Mouse (Mus musculus): ENCODE data around the gene Mast4.

Mast4 gene

DNA sequence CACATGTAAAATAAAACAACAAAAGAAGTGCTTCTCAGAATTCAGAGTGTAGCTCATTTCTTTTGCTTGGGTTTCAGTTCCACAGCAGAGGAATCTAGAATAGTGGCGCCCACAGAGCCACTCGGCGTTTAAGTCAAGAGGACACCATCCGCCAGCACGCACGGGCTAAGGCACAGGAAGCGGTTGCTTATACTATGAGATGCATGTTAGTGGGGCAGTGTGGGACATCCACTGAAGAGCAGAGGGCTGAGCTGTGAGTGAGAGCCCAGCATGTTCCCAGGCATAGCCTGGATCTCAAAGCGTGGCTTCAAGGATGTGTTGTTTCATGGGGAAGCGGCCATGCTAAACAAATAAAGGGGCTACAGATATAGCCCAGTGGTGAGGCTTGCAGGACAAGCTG is 214.6 kb downstream of the Mast4 start:
- no peak for DNase-seq (ENCODE audit: low spot score)

DNA sequence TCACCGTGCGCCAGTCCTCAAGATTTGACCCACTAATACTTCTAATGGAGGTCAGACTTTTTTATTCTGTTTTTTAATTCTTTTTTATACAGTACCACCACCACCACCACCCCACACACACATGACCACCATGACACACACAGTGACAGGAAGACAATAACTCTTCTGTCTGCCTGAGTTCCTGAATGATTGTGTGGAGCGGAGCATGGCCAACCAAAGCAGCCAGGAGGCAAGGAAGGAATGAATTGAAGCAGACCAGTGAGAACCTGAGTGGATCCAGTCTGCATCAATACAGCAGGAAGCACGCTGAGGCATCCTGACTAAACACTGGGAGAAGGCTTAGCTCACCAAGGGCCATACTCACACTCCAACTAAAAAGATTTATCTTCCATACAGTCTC is 219.2 kb downstream of the Mast4 start:
- no peak for DNase-seq (ENCODE audit: low spot score)

DNA sequence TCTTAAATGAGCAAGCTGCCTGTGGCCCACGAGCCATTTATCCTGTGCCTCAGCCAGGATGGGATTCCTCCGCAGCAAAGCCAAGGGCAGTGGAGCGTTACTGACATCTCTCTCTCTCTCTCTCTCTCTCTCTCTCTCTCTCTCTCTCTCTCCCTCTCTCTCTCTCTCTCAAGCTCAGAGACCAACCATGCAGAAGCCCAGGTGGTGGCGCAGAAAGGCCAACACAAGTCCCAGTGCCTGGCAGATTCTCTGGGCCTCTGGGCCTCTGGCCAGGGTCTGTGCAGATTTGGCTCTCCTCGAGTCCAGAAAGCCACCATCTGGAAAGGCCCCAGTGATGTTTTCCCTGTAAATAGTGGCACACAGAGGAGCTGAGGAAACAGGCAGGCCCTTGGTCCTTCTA is 220.0 kb downstream of the Mast4 start:
- no peak for DNase-seq (ENCODE audit: low spot score)

DNA sequence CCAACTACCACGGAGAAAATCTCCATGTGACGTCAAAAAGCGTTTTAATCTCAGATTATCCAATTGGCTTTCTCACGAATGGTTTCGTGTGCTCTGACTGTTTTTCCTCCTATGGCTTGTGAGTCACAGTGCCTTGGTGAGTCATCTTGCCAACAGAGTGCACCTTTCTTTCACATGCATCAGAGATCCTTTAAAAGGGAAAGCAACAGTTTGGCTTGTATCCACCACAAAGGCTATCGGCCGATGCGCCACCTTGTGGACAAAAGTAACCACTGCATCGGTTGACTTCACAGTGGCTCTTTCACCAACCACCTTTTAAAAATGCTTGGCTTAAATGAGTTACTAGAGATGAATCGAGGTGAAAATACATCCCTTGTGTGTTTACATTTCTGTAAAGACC is 224.4 kb downstream of the Mast4 start:
- DNase-seq (ENCODE audit: low spot score): peak; percentile 8

DNA sequence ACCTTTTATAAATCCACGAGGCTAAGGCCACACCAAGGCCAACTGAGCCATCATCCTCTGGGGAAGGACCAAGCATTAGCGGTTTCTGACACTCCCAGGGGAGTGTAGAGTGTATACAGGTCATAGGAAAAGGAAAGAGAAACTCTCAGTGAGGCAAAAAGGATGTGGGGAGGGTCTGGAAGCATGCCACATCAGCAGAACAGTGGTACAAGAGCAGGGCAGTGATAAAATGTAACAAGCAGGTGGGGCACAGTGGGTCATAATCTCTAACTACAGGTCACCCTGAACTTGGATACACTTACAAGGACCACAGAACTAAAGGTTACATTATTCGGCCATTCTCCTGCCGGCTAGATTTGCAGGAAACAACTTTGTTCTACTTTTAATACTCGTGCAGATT is 226.9 kb downstream of the Mast4 start:
- no peak for DNase-seq (ENCODE audit: low spot score)

DNA sequence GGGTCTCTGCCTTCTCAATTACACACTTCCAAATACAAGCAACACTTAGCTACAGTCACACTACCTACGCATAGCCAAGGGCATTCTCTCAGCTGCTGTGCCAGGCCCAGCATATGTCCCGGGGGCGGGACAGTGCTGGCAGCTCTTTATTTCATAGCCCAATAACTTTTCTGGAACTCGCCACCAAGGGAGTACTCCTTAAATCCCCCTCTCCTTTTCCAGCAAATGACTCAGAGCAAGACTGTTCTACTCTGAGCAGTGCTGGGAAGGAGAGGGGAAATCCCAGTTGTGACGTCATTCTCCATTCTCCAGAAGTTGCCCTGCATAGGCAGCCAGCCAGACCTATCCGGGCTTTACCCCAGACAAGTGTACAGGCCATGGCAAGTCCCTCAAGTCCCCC is 231.7 kb downstream of the Mast4 start:
- DNase-seq (ENCODE audit: low spot score): no peak

DNA sequence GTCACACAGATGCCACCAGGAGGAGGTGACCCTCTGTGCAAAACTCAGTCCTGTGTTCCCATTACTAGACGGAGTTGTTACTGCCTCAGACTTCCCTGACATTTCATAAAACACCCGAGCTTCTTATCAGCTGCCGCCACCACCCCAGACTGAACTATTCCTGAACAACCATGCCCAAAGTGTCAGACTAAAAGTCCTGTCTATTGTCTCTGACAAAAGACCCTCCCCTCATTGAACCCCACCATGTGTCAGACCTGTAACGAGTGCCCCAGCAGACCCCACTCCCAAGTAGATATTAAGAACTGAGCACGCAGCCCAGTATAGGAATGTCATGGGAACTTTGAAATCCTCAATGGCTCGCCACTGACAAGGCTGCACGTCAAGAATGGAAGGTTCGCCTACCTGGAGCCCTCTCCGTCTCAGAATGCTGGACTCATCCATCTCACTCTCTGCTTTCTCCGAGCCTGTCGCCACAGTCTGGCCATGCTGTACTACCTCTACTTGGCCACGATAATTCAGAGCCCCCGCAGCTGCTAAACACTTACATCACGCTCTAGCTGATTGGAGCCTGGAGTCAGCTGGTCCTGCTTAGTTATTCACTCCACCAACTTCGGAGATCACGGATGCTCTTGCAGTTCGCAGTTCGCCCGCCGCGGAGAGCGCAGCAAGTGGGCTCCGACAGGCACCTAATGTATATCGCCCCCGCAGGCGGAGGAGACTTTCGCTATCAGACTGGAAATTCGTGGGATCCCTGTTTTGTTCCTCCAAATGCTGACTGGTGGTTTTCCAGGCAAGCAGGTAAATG is 237.7 kb downstream of the Mast4 start:
- DNase-seq (ENCODE audit: low spot score): no peak

DNA sequence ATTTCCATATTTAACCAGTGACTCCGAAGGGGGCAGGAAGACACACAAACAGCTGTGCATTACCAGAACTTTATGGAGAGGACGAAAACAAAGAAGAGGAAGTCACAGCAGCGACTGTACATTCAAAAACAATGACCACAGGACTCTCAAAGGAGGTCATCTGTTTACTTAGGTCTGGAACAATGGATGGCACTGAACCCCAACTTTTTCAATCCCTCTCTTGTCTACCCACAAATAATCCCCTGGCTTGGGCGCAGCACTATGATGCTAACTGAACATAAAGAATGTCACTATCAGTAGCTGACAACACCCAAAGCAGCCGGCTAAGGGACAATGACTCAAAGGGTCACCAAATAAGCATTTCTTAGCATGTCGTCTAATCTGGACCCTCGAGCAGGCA is 238.8 kb downstream of the Mast4 start:
- DNase-seq (ENCODE audit: low spot score): no peak

DNA sequence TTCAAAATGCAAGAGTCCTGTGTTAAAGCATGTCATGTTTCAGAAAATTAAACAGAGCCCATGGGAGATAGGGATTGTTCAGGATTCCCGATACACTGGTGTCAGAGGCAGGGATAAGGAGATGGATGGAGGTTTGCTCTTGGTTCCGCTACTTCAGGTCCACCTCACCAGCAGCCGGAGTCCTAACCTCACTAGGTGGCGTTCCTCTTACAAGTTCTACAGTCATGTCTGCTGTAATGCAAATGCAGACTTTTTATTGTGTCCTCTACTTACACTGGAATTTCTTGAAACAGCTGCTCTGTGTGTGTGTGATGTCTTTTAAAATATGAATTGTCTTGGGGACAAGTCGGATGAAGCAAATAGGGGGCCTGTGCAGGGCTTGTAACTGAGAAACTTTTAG is 239.7 kb downstream of the Mast4 start:
- DNase-seq (ENCODE audit: low spot score): no peak

DNA sequence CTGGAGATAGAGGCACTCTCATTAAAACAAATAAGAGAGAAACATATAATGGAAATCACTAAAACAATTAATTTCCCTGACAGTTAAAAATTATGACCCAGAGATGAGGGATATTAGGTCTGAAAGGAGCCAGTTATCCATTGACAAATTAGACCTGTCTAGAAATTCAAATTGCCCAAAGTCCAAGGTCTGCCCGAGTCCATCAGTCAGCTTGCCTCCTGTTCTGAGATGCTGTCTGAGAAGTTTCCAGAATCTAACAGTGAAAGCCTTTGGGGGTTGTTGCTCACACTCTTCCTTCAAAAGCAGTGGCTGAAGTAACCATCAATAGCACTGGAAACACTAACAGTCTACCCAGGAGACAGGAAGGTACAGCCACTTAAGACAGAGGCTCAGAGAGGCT is 240.6 kb downstream of the Mast4 start:
- DNase-seq (ENCODE audit: low spot score): no peak

DNA sequence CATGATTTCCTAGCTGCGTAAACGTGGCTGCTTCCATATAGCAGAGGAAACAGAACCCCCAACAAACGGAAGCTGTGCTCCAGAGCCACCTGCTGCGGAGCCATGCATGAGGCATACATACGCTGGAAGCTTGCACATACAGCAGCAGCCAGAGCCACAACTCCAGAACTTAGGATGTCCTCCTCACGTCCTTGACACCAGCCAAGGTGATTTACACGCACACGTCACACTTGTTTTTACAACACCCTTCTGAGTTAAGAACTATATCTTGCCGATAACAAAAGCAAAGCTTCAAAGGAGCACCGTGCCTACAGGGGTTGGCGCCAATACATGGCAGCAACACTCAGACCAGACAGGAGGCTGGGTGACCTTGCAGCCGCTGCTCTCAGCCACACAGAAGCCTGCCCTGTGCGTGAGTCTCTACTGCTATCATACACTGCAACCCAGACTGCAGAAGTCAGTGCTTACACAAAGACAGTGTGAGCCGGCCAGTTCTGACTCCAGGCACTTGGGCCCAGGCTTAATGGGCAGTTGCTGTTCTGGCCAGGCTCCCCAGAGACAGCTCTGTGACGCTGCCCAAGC is 248.7 kb downstream of the Mast4 start:
- DNase-seq (ENCODE audit: low spot score): no peak

DNA sequence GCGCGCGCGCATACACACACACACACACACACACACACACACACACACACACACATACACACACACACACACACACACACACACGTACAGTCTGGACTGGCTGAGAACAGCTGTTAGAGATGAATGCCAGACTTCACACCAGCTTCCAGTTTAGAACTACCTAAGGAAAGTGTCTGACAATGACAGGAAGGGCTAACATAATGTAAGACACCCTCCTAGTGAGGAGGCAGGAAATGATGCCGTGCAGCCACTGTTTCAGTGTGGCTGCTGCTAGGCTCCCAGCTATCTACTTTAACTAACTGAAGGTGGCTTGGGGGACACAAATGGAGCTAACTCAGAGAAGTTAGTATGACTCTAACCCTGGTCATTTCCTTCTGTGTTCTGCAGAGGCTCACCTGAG is 251.4 kb downstream of the Mast4 start:
- no peak for DNase-seq (ENCODE audit: low spot score)

DNA sequence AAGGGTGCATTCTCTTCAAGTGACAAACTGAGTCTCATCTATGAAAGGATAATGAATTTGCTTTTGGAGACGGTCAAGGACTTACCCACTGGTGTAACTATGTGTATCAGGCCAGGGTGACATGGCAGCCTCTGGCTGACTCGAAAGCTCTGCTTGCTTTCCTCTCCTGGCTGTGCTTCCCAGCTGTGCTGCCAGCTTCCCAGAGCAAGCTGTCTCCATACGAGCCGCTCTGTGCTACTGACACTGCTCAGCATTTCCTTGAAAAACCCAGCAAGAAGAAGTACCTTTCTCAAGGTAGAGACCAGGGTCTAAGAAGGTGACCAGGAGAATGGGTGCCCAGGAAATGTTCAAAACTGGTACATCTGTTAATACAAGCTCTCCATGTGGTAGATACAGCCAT is 254.5 kb downstream of the Mast4 start:
- DNase-seq (ENCODE audit: low spot score): no peak

DNA sequence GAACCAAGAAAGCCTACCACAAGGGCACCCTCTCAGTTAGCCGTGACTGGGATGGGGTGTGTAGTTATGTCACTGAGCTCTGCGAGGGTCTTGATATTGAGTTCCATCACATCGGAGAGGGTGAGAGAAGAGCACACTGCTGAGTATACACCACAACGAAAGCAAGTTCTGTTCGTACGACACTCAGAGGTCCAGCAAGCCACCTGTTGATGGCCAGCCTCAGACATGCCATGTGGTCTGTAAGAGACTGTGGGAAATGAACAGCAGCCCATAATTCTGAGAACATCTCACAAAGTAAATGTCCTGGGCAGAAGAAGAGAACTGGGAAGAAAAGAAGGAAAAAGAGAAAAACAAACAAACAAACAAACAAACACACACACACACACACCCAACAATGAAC is 255.5 kb downstream of the Mast4 start:
- DNase-seq (ENCODE audit: low spot score): no peak

DNA sequence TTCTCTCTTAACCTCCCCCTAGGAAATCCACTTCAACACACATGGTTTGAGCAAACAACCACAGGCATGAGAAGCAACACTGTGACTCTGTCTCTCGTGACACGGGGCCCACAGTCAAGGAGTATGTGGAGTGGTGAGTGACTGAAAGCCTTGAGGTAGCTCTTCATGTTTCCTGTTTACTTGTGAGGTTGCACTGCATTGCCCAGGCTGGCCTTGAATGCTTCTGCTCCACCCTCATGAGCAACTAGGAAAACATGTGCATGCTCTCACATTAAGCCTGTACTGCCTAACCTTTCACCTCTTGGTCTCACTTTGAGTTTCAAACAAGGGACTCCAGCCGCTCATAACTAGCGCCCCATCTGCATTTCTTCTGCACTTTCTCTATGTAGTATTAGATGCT is 260.8 kb downstream of the Mast4 start:
- DNase-seq (ENCODE audit: low spot score): no peak

DNA sequence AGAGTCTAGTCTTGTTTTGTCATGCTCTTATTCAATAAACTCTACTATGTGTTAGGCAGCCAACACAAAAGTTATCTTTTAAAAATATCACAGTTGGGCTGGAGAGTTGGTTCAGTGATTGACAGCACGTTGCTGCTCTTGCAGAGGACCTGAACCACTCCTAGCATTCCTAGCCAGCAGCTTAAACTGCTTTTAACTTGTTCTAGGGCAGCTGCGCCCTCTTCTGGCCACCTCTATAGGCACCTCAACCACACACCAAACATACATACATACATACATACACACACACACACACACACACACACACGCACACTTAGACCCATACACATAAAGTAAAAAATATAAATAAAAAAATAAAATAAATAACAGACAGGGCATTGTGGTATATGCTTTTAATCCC is 262.5 kb downstream of the Mast4 start:
- no peak for DNase-seq (ENCODE audit: low spot score)

DNA sequence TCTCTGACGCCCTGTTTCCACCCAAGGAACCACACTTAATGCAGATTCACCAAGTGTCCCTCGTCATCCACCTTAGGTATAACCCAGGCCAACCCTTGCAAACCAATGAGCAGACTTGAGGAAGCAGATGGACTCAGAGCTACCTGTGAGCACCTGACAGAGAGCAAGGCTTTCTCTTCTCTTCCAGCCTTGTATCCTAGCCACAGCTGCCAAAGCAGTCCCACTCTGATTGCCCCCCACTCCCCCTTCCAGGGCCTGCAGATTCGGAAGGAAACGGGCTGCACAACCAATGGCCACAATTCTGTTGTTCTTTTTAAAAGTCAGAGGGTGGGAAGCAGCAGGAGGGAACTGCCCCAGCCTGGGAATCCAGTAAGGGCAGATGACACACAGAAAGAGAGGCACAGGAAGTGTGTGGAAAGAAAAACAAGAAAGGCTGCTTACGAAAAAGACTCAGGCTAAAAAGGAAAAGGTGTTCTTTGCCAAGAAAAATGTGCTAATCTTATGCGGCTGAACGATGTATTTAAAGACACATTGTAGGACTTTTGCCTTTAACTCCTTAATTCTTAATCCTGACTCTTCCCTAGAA is 266.6 kb downstream of the Mast4 start:
- no peak for DNase-seq (ENCODE audit: low spot score)

DNA sequence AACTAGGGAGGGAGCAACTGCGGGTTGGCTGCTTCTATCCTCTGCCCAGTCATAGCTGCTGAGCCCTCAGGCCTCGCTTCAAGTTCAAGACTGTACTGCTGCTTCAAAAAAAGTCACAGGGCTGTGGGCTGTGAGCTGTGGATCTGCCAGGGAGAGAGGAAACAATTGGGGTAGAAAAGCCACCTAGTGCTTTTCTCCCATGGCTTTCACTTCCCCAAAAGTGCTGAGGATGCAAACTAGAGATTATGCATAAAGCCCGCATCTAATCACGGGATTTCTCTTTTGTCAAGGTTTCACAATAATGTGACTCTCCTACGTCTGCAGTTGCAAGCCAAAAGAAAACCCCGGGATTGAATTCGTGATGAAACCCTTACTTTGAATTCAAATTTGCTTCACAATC is 268.9 kb downstream of the Mast4 start:
- no peak for DNase-seq (ENCODE audit: low spot score)

DNA sequence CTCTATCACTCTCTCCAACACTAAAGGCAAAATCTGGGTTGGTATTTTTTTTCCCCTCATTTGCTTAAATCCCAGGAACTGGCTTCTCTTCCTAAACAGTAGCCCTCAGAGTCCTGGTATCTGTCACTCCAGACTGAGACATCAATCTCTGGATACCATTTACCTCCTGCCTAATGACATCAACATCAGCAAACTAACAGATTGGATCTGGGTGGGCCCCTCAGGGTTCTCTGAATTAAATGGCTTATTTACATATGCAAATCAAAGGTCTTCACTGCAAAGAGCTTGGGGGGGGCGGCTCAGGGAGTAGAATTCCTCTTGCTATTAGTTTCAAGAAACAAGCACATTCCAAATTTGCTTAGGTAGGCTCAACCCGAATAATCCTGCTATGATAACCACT is 272.6 kb downstream of the Mast4 start:
- DNase-seq (ENCODE audit: low spot score): no peak

DNA sequence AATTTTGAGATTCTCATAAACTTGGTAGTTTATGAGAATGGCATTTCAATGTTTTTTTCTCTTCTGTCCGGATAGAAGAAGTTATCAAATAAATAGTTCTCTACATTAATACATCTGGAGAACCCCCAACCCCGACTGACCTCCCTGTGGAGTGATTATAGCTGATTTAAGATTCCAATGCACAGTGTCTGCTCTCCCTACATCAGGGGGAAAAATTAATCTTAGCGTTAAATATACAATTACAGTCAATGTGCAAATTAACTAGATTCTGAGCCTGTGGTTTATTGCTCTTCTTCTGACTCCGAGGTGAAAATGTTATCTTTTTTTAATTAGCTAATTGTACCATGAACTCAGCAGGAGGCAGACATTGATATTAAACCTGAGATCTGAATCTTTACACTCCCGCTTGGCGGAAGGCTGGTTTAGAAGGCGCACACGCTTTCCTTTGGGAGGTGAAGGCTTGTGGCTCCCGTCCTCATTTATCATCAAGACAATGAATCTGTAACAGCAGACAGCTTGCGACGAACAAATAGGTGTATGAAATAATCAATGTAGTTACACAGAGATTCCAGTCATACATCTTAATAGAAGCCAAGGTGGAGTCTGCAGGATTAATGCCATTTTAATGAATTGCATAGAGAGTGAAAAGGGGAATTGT is 274.2 kb downstream of the Mast4 start:
- DNase-seq (ENCODE audit: low spot score): no peak

DNA sequence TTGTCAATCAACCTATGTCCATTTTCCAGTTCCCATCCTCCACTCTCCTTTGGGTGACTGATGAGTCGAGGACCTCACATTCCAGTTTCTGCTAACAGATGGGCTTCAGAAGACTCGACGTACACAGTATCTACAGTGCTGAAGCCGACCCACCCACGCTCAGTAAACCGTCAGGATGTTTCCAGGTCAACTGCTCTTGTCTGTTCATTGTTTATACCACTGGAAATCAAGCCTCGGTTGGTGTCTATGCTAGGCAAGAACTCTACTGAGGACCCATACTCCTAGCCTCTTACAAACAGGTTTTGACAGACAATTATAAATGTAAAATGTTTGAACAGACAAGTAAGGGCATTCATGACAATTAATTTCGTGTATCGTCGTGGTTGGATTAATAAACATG is 277.8 kb downstream of the Mast4 start:
- DNase-seq (ENCODE audit: low spot score): no peak

DNA sequence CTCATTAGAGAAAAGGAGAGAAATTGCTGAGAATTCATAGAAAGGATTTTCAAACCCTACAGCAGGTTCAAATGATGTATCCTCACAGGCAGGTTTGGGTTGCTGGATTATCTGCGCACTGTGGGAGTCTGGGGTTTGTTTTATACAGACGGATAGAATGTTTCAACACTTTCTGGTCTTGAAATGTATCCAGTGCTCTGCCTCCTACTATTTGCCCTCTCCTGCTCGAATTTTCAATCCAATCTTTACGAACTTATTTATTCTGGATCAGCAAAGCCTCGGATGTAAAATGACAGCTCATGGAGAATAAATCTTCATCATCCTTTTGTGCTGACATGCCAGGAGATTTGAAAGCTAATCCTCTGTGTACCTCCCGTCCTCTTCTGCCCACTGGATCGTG is 281.6 kb downstream of the Mast4 start:
- no peak for DNase-seq (ENCODE audit: low spot score)

DNA sequence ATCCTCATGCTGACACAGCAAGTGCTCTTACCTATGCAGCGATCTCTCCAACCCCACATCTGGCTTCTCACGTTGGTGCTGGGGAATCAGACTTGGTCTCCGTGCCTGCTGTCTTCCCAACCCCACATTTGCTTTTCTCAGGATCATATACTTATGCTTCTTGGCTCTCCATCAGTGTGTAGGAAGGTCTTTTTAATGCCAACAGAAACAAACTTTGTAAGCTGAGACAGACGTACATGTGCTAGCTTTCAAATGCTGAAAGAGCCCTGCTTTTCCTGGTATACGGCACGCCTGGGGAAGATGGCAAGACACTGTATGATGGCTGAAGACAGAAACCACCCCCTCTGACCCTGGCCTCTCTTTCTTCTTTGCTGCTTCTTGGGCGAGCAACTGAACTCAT is 285.3 kb downstream of the Mast4 start:
- DNase-seq (ENCODE audit: low spot score): no peak

All from T-cell, adult 2 months (primary cell).